Mouse (Mus musculus) gastrocnemius, postnatal 14 days (tissue): ENCODE data around the gene Col16a1. TPM values are rescaled to one million over a fixed set of nuclear protein-coding genes. Genes with fewer than 3 reads are reported as not detected.

Source experiments
- total RNA-seq, 2 experiments: library from RNA; stranded (reverse); gene quantifications; 2 replicates each; pipeline ENCODE4 v1.2.3; 2021

The Col16a1 gene
- total RNA-seq, 2 experiments from 2014 or later = 37.9 to 46.5 TPM

Other genes with a start within 250 kb of the Col16a1 start
- 100 to 1,000 TPM; 515 to 580 TPM for gene Ptp4a2, start 236.6 kb upstream of the Col16a1 start, total RNA-seq
- gene Spocd1, start 118.6 kb upstream of the Col16a1 start, total RNA-seq = not detected
- gene Adgrb2, start 63.0 kb upstream of the Col16a1 start, total RNA-seq = 1 to 10 TPM; 1.0 to 1.5 TPM
- gene Pef1, start 54.7 kb downstream of the Col16a1 start, total RNA-seq = 10 to 100 TPM; 27.6 to 30.8 TPM
- gene Hcrtr1, start 91.5 kb downstream of the Col16a1 start, total RNA-seq = not detected
- 10 to 100 TPM; 29.3 to 39.2 TPM for gene Tinagl1, start 127.3 kb downstream of the Col16a1 start, total RNA-seq
- gene Gm853, start 174.6 kb downstream of the Col16a1 start, total RNA-seq = not detected
- 10 to 100 TPM; 53.0 to 57.0 TPM for gene Serinc2, start 231.4 kb downstream of the Col16a1 start, total RNA-seq